Mouse (Mus musculus) limb, embryonic 15.5 days (tissue): ENCODE measurements around the gene 1700025G04Rik. TPM values are rescaled to one million over a fixed set of nuclear protein-coding genes. Genes with fewer than 3 reads are reported as not detected.

Experiments
- ATAC-seq: fragments of 200-750 bp; cut with Nextera tagmentation; 2 replicates; pipeline ENCODE4 v1.8.0; 2017; ENCODE audit warnings: low read depth, moderate TSS enrichment; ENCODE audit not compliant: insufficient number of reproducible peaks, low FRiP score, low TSS enrichment
- H3K27ac ChIP-seq: fragments of 300-500 bp; sonication (generic); 2 replicates; pipeline ENCODE4 v1.5.1; 2015; ENCODE audit warnings: moderate library complexity, mild to moderate bottlenecking, inconsistent platforms
- H3K27me3 ChIP-seq: fragments of 300-500 bp; sonication (generic); 2 replicates; pipeline ENCODE4 v1.6.1; 2015; ENCODE audit warnings: inconsistent platforms
- H3K36me3 ChIP-seq: fragments of 300-500 bp; sonication (generic); 2 replicates; pipeline ENCODE4 v1.6.1; 2015; ENCODE audit warnings: inconsistent platforms
- H3K4me1 ChIP-seq: fragments of 300-500 bp; sonication (generic); 2 replicates; pipeline ENCODE4 v1.6.1; 2015; ENCODE audit warnings: inconsistent platforms
- H3K4me2 ChIP-seq: fragments of 300-500 bp; sonication (generic); 2 replicates; pipeline ENCODE4 v1.6.1; 2015; ENCODE audit warnings: mild to moderate bottlenecking, inconsistent platforms
- H3K4me3 ChIP-seq: fragments of 300-500 bp; sonication (generic); 2 replicates; pipeline ENCODE4 v1.5.1; 2015; ENCODE audit warnings: mild to moderate bottlenecking, inconsistent platforms
- H3K9ac ChIP-seq: fragments of 300-500 bp; sonication (generic); 2 replicates; pipeline ENCODE4 v1.6.1; 2015; ENCODE audit warnings: inconsistent platforms
- H3K9me3 ChIP-seq: fragments of 300-500 bp; sonication (generic); 2 replicates; pipeline ENCODE4 v1.6.1; 2016; ENCODE audit warnings: inconsistent platforms
- WGBS: fragments of 180-500 bp; shearing (Covaris S2); methylation state at CpG from one replicate; pipeline ENCODE4 v1.1.7; 2015; 5-methylcytosine and 5-hydroxymethylcytosine counted together
- polyA plus RNA-seq: library from polyadenylated mRNA; unstranded; fragments of >200 nt; fragmentation: Nextera tagmentation; extraction: Ambion mirVana; gene quantifications from 2 replicates; pipeline ENCODE4 v1.2.1, GENCODE M21; 2015

Gene 1700025G04Rik
- polyA plus RNA-seq, 1 experiment from 2014 or later: 40.3 TPM

- peaks cover 10% of the 10 kb centered on the region for H3K4me1 ChIP-seq
- H3K27ac ChIP-seq: no peak overlapping the region
- H3K9ac ChIP-seq: no peak overlapping the region
- no peaks in the 10 kb centered on the region for H3K27me3 ChIP-seq
- ATAC-seq: no peak
- H3K4me2 ChIP-seq: no peak overlapping the region
- no peak overlapping the region for H3K4me3 ChIP-seq
- 89% methylated on average over 4 of the region's 4 CpGs for WGBS
- H3K36me3 ChIP-seq: no peaks in the 10 kb centered on the region
- H3K9me3 ChIP-seq: no peaks in the 10 kb centered on the region
Measured at GRCm38 (mm10) chr1:152026762-152027161, 63.2 kb downstream of the 1700025G04Rik start.

- ATAC-seq: no peak
- peaks cover 10% of the 10 kb centered on the region for H3K4me1 ChIP-seq
- no peak overlapping the region for H3K27ac ChIP-seq
- 85% methylated on average over 4 of the region's 4 CpGs for WGBS
- H3K4me2 ChIP-seq: no peak overlapping the region
- H3K4me3 ChIP-seq: no peak overlapping the region
- H3K9ac ChIP-seq: no peak overlapping the region
- no peaks in the 10 kb centered on the region for H3K27me3 ChIP-seq
- no peaks in the 10 kb centered on the region for H3K9me3 ChIP-seq
- no peaks in the 10 kb centered on the region for H3K36me3 ChIP-seq
Measured at GRCm38 (mm10) chr1:152025308-152025707, 64.6 kb downstream of the 1700025G04Rik start.

- H3K9me3 ChIP-seq: no peaks in the 10 kb centered on the region
- no peaks in the 10 kb centered on the region for H3K27me3 ChIP-seq
- 0 out of 2 replicates have a peak overlapping the region, but pooled peaks have one; percentile 4 for H3K4me2 ChIP-seq
- no peaks in the 10 kb centered on the region for H3K36me3 ChIP-seq
- no peak overlapping the region for H3K9ac ChIP-seq
- no peak for ATAC-seq
- H3K4me1 ChIP-seq: peaks cover 14% of the 10 kb centered on the region
- 48% methylated on average over 18 of the region's 18 CpGs for WGBS
- no peak overlapping the region for H3K4me3 ChIP-seq
- H3K27ac ChIP-seq: no peak overlapping the region
Measured at GRCm38 (mm10) chr1:152024019-152024787, 65.7 kb downstream of the 1700025G04Rik start.

GRCm38 (mm10) chr1:152020812-152021211 is 69.1 kb downstream of the 1700025G04Rik start:
- H3K4me1 ChIP-seq: peaks cover 14% of the 10 kb centered on the region
- no peak for ATAC-seq
- no peak overlapping the region for H3K27ac ChIP-seq
- no peak overlapping the region for H3K9ac ChIP-seq
- 88% methylated on average over 6 of the region's 6 CpGs for WGBS
- no peak overlapping the region for H3K4me2 ChIP-seq
- no peaks in the 10 kb centered on the region for H3K27me3 ChIP-seq
- no peaks in the 10 kb centered on the region for H3K36me3 ChIP-seq
- H3K4me3 ChIP-seq: no peak overlapping the region
- no peaks in the 10 kb centered on the region for H3K9me3 ChIP-seq

- Histone ChIP-seq H3K4me1 (peaks cover 14% of the 10 kb centered on the region), H3K36me3 (no peaks in the 10 kb centered on the region), H3K27me3 (no peaks in the 10 kb centered on the region), H3K9ac (no peak overlapping the region), H3K9me3 (no peaks in the 10 kb centered on the region), H3K27ac (no peak overlapping the region), H3K4me3 (no peak overlapping the region), H3K4me2 (no peak overlapping the region)
- no peak for ATAC-seq
- WGBS: 82% methylated on average over 5 of the region's 5 CpGs
Measured at GRCm38 (mm10) chr1:152020070-152020469, 69.9 kb downstream of the 1700025G04Rik start.

GRCm38 (mm10) chr1:152019196-152019595 is 70.7 kb downstream of the 1700025G04Rik start:
- no peak for ATAC-seq
- Histone ChIP-seq H3K4me3 (no peak overlapping the region), H3K4me1 (peaks cover 9% of the 10 kb centered on the region), H3K9ac (no peak overlapping the region), H3K9me3 (no peaks in the 10 kb centered on the region), H3K36me3 (no peaks in the 10 kb centered on the region), H3K4me2 (no peak overlapping the region), H3K27me3 (no peaks in the 10 kb centered on the region), H3K27ac (no peak overlapping the region)
- WGBS: 16% methylated on average over 5 of the region's 5 CpGs

- no peak for ATAC-seq
- Histone ChIP-seq H3K36me3 (no peaks in the 10 kb centered on the region), H3K4me3 (no peak overlapping the region), H3K9me3 (no peaks in the 10 kb centered on the region), H3K9ac (no peak overlapping the region), H3K27ac (no peak overlapping the region), H3K27me3 (no peaks in the 10 kb centered on the region), H3K4me2 (no peak overlapping the region), H3K4me1 (peaks cover 4% of the 10 kb centered on the region; the same call in 1 of the 2 replicates)
- 58% methylated on average over 3 of the region's 3 CpGs for WGBS
Measured at GRCm38 (mm10) chr1:152018322-152018721, 71.6 kb downstream of the 1700025G04Rik start.

GRCm38 (mm10) chr1:152016663-152017062 is 73.3 kb downstream of the 1700025G04Rik start:
- H3K9ac ChIP-seq: no peak overlapping the region
- no peak overlapping the region for H3K4me3 ChIP-seq
- H3K36me3 ChIP-seq: no peaks in the 10 kb centered on the region
- 89% methylated on average over 3 of the region's 3 CpGs for WGBS
- ATAC-seq: no peak
- no peak overlapping the region for H3K27ac ChIP-seq
- no peaks in the 10 kb centered on the region for H3K9me3 ChIP-seq
- H3K27me3 ChIP-seq: no peaks in the 10 kb centered on the region
- peaks cover 4% of the 10 kb centered on the region; the same call in 1 of the 2 replicates for H3K4me1 ChIP-seq
- H3K4me2 ChIP-seq: no peak overlapping the region

- Histone ChIP-seq H3K27ac (no peak overlapping the region), H3K27me3 (no peaks in the 10 kb centered on the region), H3K9ac (no peak overlapping the region), H3K4me1 (peaks cover 4% of the 10 kb centered on the region; the same call in 1 of the 2 replicates), H3K4me2 (no peak overlapping the region), H3K9me3 (no peaks in the 10 kb centered on the region), H3K4me3 (no peak overlapping the region), H3K36me3 (no peaks in the 10 kb centered on the region)
- ATAC-seq: no peak
- WGBS: 81% methylated on average over 7 of the region's 7 CpGs
Measured at GRCm38 (mm10) chr1:152015555-152016125, 74.3 kb downstream of the 1700025G04Rik start.

- Histone ChIP-seq H3K27ac (no peak overlapping the region), H3K4me3 (no peak overlapping the region), H3K9me3 (no peaks in the 10 kb centered on the region), H3K4me2 (no peak overlapping the region), H3K36me3 (no peaks in the 10 kb centered on the region), H3K4me1 (no peaks in the 10 kb centered on the region), H3K27me3 (no peaks in the 10 kb centered on the region), H3K9ac (no peak overlapping the region)
- no peak for ATAC-seq
- WGBS: 87% methylated on average over 5 of the region's 5 CpGs
Measured at GRCm38 (mm10) chr1:152011741-152012140, 78.2 kb downstream of the 1700025G04Rik start.

GRCm38 (mm10) chr1:152010251-152010980 is 79.5 kb downstream of the 1700025G04Rik start:
- Histone ChIP-seq H3K27ac (no peak overlapping the region), H3K4me1 (no peaks in the 10 kb centered on the region), H3K36me3 (peaks cover 11% of the 10 kb centered on the region), H3K4me3 (no peak overlapping the region), H3K9me3 (no peaks in the 10 kb centered on the region), H3K9ac (no peak overlapping the region), H3K27me3 (no peaks in the 10 kb centered on the region), H3K4me2 (no peak overlapping the region)
- no peak for ATAC-seq
- WGBS: 36% methylated on average over 13 of the region's 13 CpGs

GRCm38 (mm10) chr1:152008473-152008991 is 81.4 kb downstream of the 1700025G04Rik start:
- H3K27me3 ChIP-seq: no peaks in the 10 kb centered on the region
- no peaks in the 10 kb centered on the region for H3K4me1 ChIP-seq
- H3K9ac ChIP-seq: no peak overlapping the region
- no peak for ATAC-seq
- H3K4me2 ChIP-seq: no peak overlapping the region
- H3K4me3 ChIP-seq: no peak overlapping the region
- no peak overlapping the region for H3K27ac ChIP-seq
- H3K36me3 ChIP-seq: peaks cover 14% of the 10 kb centered on the region
- WGBS: 66% methylated on average over 8 of the region's 8 CpGs
- no peaks in the 10 kb centered on the region for H3K9me3 ChIP-seq
